Mouse (Mus musculus) left cerebral cortex, adult 11 months (tissue): ENCODE results near the gene Tmub2.

Experiments
- DNase-seq: peaks from one replicate; pipeline ENCODE4 v3.0.0; 2022; ENCODE audit warnings: low spot score

The Tmub2 gene

DNA sequence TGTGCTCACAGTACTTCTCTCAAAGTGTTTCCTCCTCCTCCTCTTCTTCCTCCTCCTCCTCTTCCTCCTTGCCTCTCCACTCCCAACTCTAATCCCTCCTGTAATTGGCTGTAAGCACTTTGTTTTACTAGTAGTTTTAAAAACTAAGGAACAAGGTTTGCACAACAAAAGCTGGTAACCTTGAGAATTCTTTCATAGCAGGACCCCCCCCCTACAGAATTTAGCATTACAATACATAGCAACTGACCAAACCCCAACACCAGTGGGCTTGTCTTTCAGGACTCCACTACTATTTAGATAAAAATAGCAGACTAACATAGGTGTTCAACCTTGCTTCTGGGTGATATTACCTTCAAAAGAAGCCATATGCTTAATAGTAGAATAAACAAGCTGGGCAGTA is 44.8 kb downstream of the Tmub2 start:
- no peak for DNase-seq

DNA sequence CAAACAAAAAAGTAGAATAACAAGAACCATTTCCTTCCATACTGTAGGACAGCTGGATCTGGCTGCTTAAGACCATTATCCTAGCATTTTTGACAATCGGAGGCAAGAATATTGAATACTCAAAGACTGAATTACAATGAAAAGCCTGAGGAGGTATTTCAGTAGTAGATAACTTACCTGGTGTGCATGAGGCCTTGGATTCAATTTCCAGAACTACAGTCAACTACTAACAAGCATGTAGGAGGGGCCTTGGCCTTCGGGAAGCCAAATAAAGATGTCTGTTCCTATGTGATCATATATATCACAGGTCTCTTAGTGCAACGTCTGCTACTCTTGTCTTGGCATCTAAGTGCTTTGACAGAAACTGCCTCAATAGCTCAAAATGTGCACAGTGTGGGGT is 45.3 kb downstream of the Tmub2 start:
- no peak for DNase-seq

DNA sequence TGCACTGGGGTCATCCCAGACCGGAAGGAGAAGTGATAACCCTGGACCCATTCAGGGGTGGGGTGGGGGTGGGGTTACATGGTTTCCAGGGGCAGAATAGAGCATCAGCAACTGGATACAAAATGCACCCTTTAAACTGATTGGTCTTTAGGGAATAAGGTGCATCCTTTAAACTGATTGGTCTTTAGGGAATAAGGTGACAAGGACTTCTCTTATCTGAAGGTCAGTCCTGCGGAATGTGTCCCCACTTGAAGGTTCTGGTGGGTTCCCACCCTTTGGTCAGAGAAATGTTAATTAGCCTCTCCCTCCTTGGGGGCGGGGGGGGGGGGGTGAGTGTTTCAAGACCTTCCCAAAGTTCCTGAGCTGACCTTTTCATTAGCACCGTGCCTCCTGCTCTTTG is 47.1 kb downstream of the Tmub2 start:
- DNase-seq: no peak

DNA sequence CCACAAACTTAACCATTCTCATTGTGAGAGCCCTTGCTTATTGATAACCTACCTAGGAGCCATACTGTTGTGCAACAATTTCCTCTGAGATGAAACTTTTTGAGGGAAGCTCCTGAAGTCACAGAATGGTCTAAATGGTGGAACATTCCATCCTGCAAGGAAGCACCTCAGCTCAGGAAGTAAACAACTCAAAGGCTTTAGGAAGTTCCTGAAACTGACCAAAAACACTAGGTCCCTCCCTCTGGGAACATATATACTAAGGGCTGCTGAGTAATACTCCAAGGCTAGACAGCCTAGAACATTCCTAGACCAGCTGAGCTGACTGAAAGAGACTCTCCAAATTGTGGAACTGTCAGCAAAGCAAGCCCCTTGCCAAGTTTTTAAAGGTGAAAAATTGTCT is 48.3 kb downstream of the Tmub2 start:
- DNase-seq: no peak

DNA sequence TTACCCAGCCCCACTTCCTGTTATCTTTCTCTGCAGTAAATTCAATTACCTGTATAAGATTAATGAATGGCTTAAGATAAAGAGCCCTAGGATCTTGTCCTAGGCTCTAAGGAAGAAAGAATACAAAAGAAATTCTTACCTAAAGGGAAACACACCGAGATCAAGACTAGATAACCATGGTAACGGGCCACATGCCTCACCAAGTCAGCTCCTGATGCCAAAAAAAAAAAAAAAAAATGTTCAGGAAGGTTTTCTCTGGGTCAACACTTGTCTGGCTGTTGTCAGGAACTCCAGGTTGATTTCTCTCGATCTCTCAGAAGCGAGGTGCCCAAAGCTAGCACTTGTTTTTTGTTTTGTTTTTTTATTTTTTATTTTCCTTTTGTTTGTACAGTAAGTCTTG is 49.3 kb downstream of the Tmub2 start:
- no peak for DNase-seq

DNA sequence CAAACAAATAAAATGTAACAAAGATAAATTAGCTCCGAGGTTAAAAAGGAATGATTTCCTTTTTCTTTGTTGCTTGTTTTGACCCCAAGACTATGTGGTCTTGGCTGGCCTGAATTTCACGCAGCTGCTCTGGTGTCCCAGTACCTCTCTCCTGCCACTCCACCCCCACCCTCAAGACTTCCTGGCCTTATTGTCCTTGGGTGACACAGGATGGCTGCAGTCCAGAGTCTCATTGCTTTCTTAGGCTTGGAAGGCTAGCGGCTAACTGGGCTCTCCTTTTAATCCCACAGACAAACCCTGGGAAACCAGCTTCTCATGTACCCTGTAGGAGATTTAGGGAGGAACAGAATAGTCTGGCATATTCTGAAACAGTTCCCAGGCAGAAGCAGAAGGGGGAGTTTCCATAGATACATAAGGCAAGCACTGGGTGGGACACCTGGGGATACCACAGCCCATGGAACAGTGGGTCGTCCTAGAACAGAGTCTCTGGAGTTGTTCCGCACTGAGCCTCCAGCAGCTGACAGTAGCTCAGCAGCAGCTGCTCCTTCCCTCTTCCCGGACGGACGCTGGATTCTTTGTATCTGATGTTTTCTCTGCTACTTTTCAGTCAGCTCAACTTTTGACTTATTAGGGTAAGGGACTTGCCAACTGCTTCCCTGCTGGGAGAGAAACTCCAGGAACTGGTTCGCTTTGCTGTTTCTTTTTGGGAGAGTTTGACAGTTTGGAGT is 50.4 kb downstream of the Tmub2 start:
- DNase-seq: no peak

DNA sequence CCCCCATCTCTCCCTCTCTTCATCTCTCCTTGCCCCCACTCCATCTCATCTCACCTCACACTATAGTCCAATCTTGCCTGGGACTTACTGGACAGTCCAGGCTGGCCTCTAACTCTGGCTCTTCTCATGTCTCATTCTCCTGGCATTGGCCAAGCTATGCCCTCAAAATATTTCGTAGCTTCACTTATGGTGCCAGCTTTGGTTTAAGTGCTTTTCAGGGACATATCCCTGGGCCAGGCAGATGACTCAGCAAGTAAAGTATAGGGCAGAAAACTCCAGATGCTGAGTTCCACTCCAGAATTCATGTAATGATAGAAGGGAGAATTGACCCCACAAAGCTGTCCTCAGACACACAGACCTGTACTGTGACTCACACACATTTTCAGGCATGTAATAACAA is 51.5 kb downstream of the Tmub2 start:
- DNase-seq: no peak

DNA sequence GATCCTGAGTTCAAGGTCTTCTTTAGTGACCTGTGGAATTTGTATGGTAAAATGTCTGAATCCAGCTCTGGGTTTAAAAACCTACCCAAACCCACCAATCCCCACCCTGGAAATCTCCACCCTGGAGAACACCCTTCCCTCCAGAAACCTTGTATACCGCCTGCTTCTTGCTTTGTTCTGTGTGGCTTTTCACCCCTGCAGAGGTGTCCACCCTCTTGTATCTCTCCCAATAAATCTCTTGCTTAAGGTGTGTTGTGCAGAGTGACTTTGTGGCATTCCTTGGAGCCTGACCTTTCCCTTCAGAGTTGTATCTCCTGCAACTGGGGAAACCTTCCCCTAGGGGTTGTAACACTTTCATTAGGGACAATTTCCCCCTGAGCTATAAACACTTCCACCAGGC is 53.2 kb downstream of the Tmub2 start:
- no peak for DNase-seq

DNA sequence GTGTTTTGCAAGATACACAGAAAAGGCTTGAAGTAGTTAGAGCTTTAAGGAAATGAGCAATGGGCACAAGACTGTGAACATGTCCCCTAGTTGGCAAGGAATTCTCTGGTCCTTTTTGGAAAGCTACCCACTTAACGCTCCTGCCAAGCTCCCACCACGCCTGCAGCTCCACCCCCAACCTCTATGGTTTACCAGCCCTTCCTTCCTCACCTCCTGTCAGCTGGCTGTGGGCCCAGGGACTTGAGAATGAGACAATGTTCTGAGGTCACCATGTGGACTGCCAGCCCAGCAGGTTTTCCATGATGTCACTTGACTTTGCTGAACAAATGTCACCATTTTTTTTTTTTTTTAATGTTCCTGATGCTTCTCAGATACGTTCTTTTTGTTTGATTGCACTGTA is 53.8 kb downstream of the Tmub2 start:
- DNase-seq: peak; percentile 26
